Mouse (Mus musculus): ENCODE data around the gene Col6a2.

GRCm38 (mm10) chr10:76584138-76584537 is 39.3 kb downstream of the Col6a2 start:
- TF ChIP-seq CTCF (IDR thresholded peaks at IDR 0.05; ENCODE audit: extremely low read depth, insufficient read depth, low read length): no peak
- no peak for TF ChIP-seq POLR2A (IDR thresholded peaks at IDR 0.05; ENCODE audit: extremely low read depth, insufficient read depth, low read length)

All from cortical plate, adult 2 months (tissue).